Mouse (Mus musculus): ENCODE measurements at regions not wholly inside any gene's neighbourhood (a gene's known extent, or its start where the extent isn't known, plus 50 kb on each side); places are given as distances from the start of the nearest gene placed in this dataset.

DNA sequence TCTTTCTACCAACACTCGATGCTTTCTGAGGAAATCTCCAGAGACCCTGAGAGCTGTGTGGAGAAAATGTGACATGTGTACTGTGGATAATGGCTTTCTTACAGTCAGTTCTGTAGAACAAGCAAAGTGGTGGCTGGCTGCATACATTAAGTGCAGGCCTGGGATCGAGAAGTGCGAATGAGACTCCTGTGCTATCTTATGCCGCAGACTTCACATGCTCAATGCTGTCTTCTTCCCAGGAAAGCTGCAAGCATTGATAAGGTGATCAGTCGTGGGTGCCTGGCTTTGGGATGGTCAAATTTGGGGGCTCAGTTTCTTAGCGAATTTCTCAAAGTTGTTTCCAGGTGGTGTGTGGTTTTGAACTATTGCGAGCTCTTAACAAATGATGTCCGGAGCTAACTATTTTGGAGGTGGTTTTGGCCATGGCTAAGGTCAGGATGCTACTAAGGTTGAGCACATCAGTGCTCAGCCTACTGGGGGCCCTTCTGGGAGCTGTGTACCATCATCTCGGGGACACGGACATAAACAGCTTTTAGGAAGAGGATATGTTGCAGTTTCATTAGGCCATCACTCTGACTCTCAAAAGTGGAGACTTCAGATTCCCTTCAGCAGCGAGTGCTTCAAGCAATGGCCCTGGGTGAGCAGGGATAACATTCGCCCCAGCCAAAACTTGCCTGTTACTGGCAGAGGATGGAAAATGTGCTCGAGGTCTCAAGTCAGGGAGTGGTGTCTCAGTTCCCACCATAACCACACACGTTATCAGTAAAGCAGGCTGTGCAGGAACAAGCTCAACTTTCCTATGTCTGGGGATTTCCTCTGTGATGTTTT, 646.7 kb downstream of the Zfp706 start:
- Histone ChIP-seq H3K4me2 (ENCODE audit: low read depth, low read length) (no peak overlapping the region), H3K27me3 (ENCODE audit: control insufficient read depth, insufficient read depth, low read length) (no peaks in the 10 kb centered on the region), H3K4me3 (ENCODE audit: low read length) (no peak overlapping the region), H3K9ac (ENCODE audit: low read length) (no peak overlapping the region), H3K4me1 (ENCODE audit: control insufficient read depth, insufficient read depth, low read length) (peaks cover 8% of the 10 kb centered on the region), H3K9me3 (replicated peaks; ENCODE audit: control insufficient read depth, low read length) (no peaks in the 10 kb centered on the region), H3K36me3 (ENCODE audit: control insufficient read depth, insufficient read depth) (no peaks in the 10 kb centered on the region), H3K27ac (ENCODE audit: low read length) (peak overlapping the region; percentile 41)
- 55% methylated on average over 14 of the region's 14 CpGs for WGBS
- ATAC-seq (replicated peaks; ENCODE audit: extremely low read depth, insufficient read depth, low FRiP score) = peak; percentile 49; the same call in 1 of the 2 replicates

DNA sequence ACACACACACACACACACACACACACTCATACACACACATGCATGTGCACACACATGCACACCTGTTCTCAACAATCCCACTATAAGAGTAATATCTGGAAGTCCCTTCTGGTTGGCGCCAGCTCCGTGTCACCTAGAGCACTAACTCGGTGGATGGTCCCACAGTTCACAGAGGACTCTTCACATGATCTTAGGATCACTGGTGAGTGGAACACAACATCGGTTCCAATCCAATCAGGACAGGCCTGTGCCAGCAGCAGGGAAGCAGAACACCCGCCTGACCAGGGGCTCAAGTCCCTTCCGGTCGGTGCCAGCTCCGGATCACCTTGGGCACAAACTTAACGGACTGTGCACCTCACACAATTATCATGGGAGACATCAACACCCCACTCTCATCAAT, 651.7 kb downstream of the Zfp706 start:
- 84% methylated on average over 9 of the region's 9 CpGs for WGBS

DNA sequence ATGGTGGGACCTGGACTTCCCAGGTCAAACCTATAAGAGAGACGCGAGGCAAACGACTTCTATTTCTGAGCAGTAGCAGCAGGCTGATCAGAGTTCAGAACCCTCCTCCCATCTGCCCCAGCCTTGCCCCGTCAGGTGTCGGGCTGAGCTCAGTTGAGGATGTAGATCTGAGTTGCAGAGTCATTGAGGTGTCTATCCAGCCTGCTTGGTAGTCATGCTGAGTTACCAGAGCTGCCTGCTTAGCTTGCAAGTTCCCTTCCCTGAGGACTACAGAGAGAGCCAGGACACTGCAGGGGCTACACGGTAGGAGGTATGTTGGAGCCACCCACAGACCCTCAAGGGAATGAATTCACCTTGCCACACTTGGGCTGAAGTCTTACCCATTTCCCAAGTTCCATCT, 653.0 kb downstream of the Zfp706 start:
- 74% methylated on average over 6 of the region's 6 CpGs for WGBS
- Histone ChIP-seq H3K4me2 (ENCODE audit: low read depth, low read length) (no peak overlapping the region), H3K4me3 (ENCODE audit: low read length) (no peak overlapping the region), H3K4me1 (ENCODE audit: control insufficient read depth, insufficient read depth, low read length) (no peaks in the 10 kb centered on the region), H3K27ac (ENCODE audit: low read length) (no peak overlapping the region), H3K36me3 (ENCODE audit: control insufficient read depth, insufficient read depth) (no peaks in the 10 kb centered on the region), H3K9ac (ENCODE audit: low read length) (no peak overlapping the region), H3K9me3 (replicated peaks; ENCODE audit: control insufficient read depth, low read length) (no peaks in the 10 kb centered on the region), H3K27me3 (ENCODE audit: control insufficient read depth, insufficient read depth, low read length) (no peaks in the 10 kb centered on the region)
- no peak for ATAC-seq (replicated peaks; ENCODE audit: extremely low read depth, insufficient read depth, low FRiP score)

More for the DNA sequence above, 651.7 kb downstream of the Zfp706 start:
- H3K4me2 ChIP-seq (ENCODE audit: low read depth, low read length) = no peak overlapping the region
- no peaks in the 10 kb centered on the region for H3K27me3 ChIP-seq (ENCODE audit: control insufficient read depth, insufficient read depth, low read length)
- no peaks in the 10 kb centered on the region for H3K9me3 ChIP-seq (replicated peaks; ENCODE audit: control insufficient read depth, low read length)
- H3K4me3 ChIP-seq (ENCODE audit: low read length) = no peak overlapping the region
- no peaks in the 10 kb centered on the region for H3K36me3 ChIP-seq (ENCODE audit: control insufficient read depth, insufficient read depth)
- H3K9ac ChIP-seq (ENCODE audit: low read length) = no peak overlapping the region
- no peak for ATAC-seq (replicated peaks; ENCODE audit: extremely low read depth, insufficient read depth, low FRiP score)
- peaks cover 2% of the 10 kb centered on the region; the same call in 1 of the 2 replicates for H3K4me1 ChIP-seq (ENCODE audit: control insufficient read depth, insufficient read depth, low read length)
- H3K27ac ChIP-seq (ENCODE audit: low read length) = no peak overlapping the region

DNA sequence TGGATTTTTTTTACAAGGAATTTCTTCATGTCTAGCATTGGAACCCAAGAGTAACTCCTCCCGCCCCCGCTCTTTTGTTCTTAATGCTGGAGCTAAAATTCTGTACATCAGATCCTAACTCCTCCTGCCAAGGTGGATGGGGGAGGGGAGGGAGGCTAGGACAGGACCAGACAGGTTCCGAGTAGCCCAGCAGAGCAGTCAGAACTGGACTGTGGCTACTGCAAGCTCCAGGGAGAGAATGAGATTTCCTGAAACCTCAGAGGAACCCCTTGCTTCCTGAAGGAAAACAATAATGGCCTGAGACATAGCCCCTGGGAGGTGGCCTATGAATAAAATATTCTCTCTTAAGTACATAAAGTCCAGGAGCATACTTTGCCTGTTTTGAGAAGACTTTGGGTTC, 653.8 kb downstream of the Zfp706 start:
- ATAC-seq (replicated peaks; ENCODE audit: extremely low read depth, insufficient read depth, low FRiP score) = no peak
- no peaks in the 10 kb centered on the region for H3K27me3 ChIP-seq (ENCODE audit: control insufficient read depth, insufficient read depth, low read length)
- H3K4me3 ChIP-seq (ENCODE audit: low read length) = no peak overlapping the region
- no peak overlapping the region for H3K27ac ChIP-seq (ENCODE audit: low read length)
- H3K4me1 ChIP-seq (ENCODE audit: control insufficient read depth, insufficient read depth, low read length) = no peaks in the 10 kb centered on the region
- no peaks in the 10 kb centered on the region for H3K36me3 ChIP-seq (ENCODE audit: control insufficient read depth, insufficient read depth)
- WGBS = 75% methylated on average over 3 of the region's 3 CpGs
- no peak overlapping the region for H3K9ac ChIP-seq (ENCODE audit: low read length)
- no peaks in the 10 kb centered on the region for H3K9me3 ChIP-seq (replicated peaks; ENCODE audit: control insufficient read depth, low read length)
- no peak overlapping the region for H3K4me2 ChIP-seq (ENCODE audit: low read depth, low read length)

DNA sequence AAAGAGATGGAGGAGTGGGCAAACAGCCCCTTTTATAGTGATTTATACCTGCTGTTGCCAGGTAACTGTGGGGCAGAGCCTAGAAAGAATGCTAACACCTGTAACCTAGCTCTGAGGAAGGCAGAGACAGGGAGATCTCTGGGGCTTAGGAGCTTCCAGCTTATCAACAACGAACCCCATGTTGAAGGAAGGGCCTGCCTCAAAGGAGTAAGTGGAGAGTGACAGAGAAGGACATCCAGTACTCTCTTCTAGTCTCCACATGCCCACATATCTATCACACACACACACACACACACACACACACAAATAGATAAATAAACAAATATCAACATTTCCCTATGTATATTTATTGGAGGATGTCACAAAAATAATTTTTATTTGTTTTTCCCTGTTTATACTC, 654.6 kb downstream of the Zfp706 start:
- Histone ChIP-seq H3K4me1 (ENCODE audit: control insufficient read depth, insufficient read depth, low read length) (no peaks in the 10 kb centered on the region), H3K9me3 (replicated peaks; ENCODE audit: control insufficient read depth, low read length) (no peaks in the 10 kb centered on the region), H3K9ac (ENCODE audit: low read length) (no peak overlapping the region), H3K27me3 (ENCODE audit: control insufficient read depth, insufficient read depth, low read length) (no peaks in the 10 kb centered on the region), H3K4me3 (ENCODE audit: low read length) (no peak overlapping the region), H3K36me3 (ENCODE audit: control insufficient read depth, insufficient read depth) (no peaks in the 10 kb centered on the region), H3K27ac (ENCODE audit: low read length) (no peak overlapping the region), H3K4me2 (ENCODE audit: low read depth, low read length) (no peak overlapping the region)
- 65% methylated on average over 1 of the region's 1 CpGs for WGBS
- ATAC-seq (replicated peaks; ENCODE audit: extremely low read depth, insufficient read depth, low FRiP score) = no peak

DNA sequence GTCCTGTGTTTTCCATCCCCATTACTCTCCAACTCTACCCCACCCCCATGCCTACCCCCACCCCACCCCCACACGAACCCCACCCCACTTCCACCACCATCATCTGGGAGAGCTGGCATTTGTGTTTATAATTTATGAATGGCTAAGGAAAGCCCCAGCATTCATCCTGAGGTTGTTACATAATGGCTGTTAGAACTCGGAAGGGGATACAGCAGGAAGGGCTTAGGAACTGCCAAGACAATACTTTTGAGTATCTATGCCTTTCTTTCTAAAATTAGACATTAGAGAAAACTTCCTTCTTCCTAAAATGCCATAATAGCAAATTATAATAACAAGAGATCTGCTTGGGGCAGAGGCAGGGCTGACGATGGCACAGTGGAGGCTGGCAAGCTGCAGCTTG, 655.9 kb downstream of the Zfp706 start:
- H3K9ac ChIP-seq (ENCODE audit: low read length) = no peak overlapping the region
- no peaks in the 10 kb centered on the region for H3K9me3 ChIP-seq (replicated peaks; ENCODE audit: control insufficient read depth, low read length)
- H3K4me2 ChIP-seq (ENCODE audit: low read depth, low read length) = no peak overlapping the region
- no peak for ATAC-seq (replicated peaks; ENCODE audit: extremely low read depth, insufficient read depth, low FRiP score)
- H3K4me1 ChIP-seq (ENCODE audit: control insufficient read depth, insufficient read depth, low read length) = no peaks in the 10 kb centered on the region
- H3K27me3 ChIP-seq (ENCODE audit: control insufficient read depth, insufficient read depth, low read length) = no peaks in the 10 kb centered on the region
- no peaks in the 10 kb centered on the region for H3K36me3 ChIP-seq (ENCODE audit: control insufficient read depth, insufficient read depth)
- no peak overlapping the region for H3K4me3 ChIP-seq (ENCODE audit: low read length)
- 51% methylated on average over 3 of the region's 3 CpGs for WGBS
- no peak overlapping the region for H3K27ac ChIP-seq (ENCODE audit: low read length)

DNA sequence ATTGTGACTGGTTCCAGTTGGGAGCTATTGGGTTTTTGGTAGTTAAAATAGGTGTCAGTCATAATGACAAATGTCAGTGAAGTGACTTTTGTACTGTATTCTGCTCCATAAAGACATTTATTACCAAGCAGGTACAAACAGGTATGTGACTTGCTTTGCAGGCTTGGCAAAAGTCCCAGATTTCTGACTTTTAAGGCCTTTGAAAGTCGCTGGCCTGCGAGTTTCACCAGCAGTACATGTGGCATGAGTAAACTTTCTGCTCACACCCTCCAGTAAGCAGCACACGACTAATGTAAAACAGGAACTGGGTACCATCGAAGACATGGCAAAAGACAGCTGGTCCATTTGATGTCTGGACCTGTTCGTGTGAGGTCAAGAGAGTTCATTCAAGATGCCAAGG, 659.2 kb downstream of the Zfp706 start:
- no peak overlapping the region for H3K9ac ChIP-seq (ENCODE audit: low read length)
- WGBS = 68% methylated on average over 5 of the region's 5 CpGs
- no peak for ATAC-seq (replicated peaks; ENCODE audit: extremely low read depth, insufficient read depth, low FRiP score)
- H3K4me3 ChIP-seq (ENCODE audit: low read length) = no peak overlapping the region
- H3K4me2 ChIP-seq (ENCODE audit: low read depth, low read length) = no peak overlapping the region
- peaks cover 16% of the 10 kb centered on the region for H3K4me1 ChIP-seq (ENCODE audit: control insufficient read depth, insufficient read depth, low read length)
- no peaks in the 10 kb centered on the region for H3K27me3 ChIP-seq (ENCODE audit: control insufficient read depth, insufficient read depth, low read length)
- no peak overlapping the region for H3K27ac ChIP-seq (ENCODE audit: low read length)
- no peaks in the 10 kb centered on the region for H3K9me3 ChIP-seq (replicated peaks; ENCODE audit: control insufficient read depth, low read length)
- no peaks in the 10 kb centered on the region for H3K36me3 ChIP-seq (ENCODE audit: control insufficient read depth, insufficient read depth)

DNA sequence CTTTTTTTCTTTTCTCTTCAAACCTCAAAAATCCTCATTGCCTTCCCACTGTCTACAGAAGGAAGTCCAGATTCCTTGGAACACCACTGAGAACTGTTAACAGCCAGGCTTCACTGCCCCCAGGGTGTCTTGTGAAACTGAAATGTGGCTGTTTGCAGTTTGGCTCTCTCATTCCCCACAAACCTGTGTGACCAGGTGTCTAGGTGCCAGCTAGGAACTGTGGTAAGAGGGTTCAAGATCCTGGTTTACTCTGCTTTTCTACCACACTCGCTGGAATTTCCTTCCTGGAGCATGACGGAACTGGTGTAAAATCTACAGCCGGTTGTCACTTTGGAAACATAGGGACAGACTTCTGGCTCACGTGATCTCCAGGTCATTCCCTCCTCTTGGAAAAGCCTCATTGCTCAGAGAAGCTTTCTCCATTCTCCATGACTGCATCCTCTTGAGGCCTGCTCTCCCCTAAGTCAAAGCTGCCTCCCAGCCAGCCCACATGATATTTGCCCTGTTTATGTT, 660.2 kb downstream of the Zfp706 start:
- no peak overlapping the region for H3K4me3 ChIP-seq (ENCODE audit: low read length)
- no peak overlapping the region for H3K27ac ChIP-seq (ENCODE audit: low read length)
- no peaks in the 10 kb centered on the region for H3K36me3 ChIP-seq (ENCODE audit: control insufficient read depth, insufficient read depth)
- peaks cover 16% of the 10 kb centered on the region for H3K4me1 ChIP-seq (ENCODE audit: control insufficient read depth, insufficient read depth, low read length)
- H3K4me2 ChIP-seq (ENCODE audit: low read depth, low read length) = no peak overlapping the region
- 51% methylated on average over 4 of the region's 4 CpGs for WGBS
- no peak for ATAC-seq (replicated peaks; ENCODE audit: extremely low read depth, insufficient read depth, low FRiP score)
- H3K9ac ChIP-seq (ENCODE audit: low read length) = no peak overlapping the region
- H3K9me3 ChIP-seq (replicated peaks; ENCODE audit: control insufficient read depth, low read length) = no peaks in the 10 kb centered on the region
- no peaks in the 10 kb centered on the region for H3K27me3 ChIP-seq (ENCODE audit: control insufficient read depth, insufficient read depth, low read length)

DNA sequence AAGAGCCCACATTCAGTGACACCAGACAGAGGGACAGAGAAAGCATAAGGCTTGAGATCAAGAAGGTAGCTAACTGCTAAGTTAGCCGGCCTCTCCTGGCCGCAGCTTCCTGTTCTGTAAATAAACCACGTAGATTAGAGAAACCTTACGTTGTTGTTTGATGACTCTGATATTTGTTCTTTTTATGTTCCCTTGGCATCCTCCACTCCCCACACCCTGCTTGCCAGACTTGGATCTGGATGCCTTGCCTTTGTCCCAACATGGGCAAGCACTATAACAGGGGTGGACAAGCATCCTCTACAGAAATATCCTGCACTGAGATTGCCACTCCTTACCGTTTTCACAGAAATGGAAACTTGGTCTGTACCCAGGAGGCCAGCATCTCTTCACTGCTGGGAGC, 661.4 kb downstream of the Zfp706 start:
- Histone ChIP-seq H3K9me3 (replicated peaks; ENCODE audit: control insufficient read depth, low read length) (no peaks in the 10 kb centered on the region), H3K27ac (ENCODE audit: low read length) (no peak overlapping the region), H3K27me3 (ENCODE audit: control insufficient read depth, insufficient read depth, low read length) (no peaks in the 10 kb centered on the region), H3K4me1 (ENCODE audit: control insufficient read depth, insufficient read depth, low read length) (peaks cover 16% of the 10 kb centered on the region), H3K4me3 (ENCODE audit: low read length) (no peak overlapping the region), H3K9ac (ENCODE audit: low read length) (no peak overlapping the region), H3K36me3 (ENCODE audit: control insufficient read depth, insufficient read depth) (no peaks in the 10 kb centered on the region), H3K4me2 (ENCODE audit: low read depth, low read length) (no peak overlapping the region)
- 38% methylated on average over 5 of the region's 5 CpGs for WGBS
- no peak for ATAC-seq (replicated peaks; ENCODE audit: extremely low read depth, insufficient read depth, low FRiP score)

All from heart, embryonic 16.5 days (tissue).